Mouse (Mus musculus) bone marrow macrophage, adult 2 months (primary cell): Measurements from ENCODE around the gene Mmp24. TPM values are rescaled to one million over a fixed set of nuclear protein-coding genes. Genes with fewer than 3 reads are reported as not detected.

Experiments used
- H3K27ac ChIP-seq: 2 replicates; pipeline ENCODE4 v1.5.1; 2012; ENCODE audit warnings: low read depth, low read length; ENCODE audit not compliant: insufficient read depth
- H3K4me1 ChIP-seq: 2 replicates; pipeline ENCODE4 v1.6.1; 2012; ENCODE audit warnings: low read length; ENCODE audit not compliant: control insufficient read depth, insufficient read depth
- H3K4me3 ChIP-seq: 2 replicates; pipeline ENCODE4 v1.5.1; 2012; ENCODE audit warnings: mild to moderate bottlenecking, low read length, moderate library complexity; ENCODE audit not compliant: insufficient read depth
- CTCF ChIP-seq: IDR thresholded peaks from 2 replicates; pipeline ENCODE4 v1.5.1; 2012; ENCODE audit warnings: low read depth, mild to moderate bottlenecking, low read length, moderate library complexity
- POLR2A ChIP-seq: IDR thresholded peaks from 2 replicates; pipeline ENCODE4 v1.6.1; 2012; ENCODE audit warnings: mild to moderate bottlenecking, low read depth, low read length, borderline replicate concordance
- polyA plus RNA-seq: library from polyadenylated mRNA; stranded (reverse); fragments of >200 nt; gene quantifications from 2 replicates; pipeline ENCODE4 v1.2.4, GENCODE M21; 2012; ENCODE audit not compliant: missing spikeins, insufficient read depth, insufficient read length

Mmp24 gene
- polyA plus RNA-seq, 1 experiment = not detected

GRCm38 (mm10) chr2:155742931-155743337, 32.2 kb upstream of the Mmp24 start:
- H3K4me3 ChIP-seq = no peak overlapping the region
- no peaks in the 10 kb centered on the region for H3K4me1 ChIP-seq
- no peak for TF ChIP-seq CTCF
- no peak for TF ChIP-seq POLR2A
- no peak overlapping the region for H3K27ac ChIP-seq

DNA sequence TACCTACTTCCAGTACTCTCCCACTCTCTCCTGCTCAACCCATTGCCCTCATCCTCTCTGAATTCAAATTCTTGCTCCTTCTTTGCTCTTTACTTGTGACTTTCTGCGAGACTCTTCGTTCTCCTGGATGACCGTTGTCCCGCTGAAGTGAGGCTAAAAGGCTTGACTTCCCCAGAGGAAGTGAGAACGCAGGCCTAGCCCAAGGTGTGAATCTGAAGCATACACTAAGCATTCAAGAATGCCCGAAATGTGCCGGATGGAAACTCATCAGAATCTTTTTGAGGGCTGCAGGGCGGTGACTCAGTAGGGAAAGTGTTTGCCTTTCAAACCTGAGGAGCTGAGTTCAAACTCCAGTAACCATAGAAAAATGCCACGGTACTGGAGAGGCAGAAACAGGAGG, 31.8 kb upstream of the Mmp24 start:
- Histone ChIP-seq H3K4me1 (no peaks in the 10 kb centered on the region), H3K27ac (no peak overlapping the region), H3K4me3 (no peak overlapping the region)
- TF ChIP-seq CTCF (no peak), POLR2A (no peak)

GRCm38 (mm10) chr2:155745487-155745886, 29.7 kb upstream of the Mmp24 start:
- TF ChIP-seq POLR2A (no peak), CTCF (no peak)
- no peaks in the 10 kb centered on the region for H3K4me1 ChIP-seq
- no peak overlapping the region for H3K27ac ChIP-seq
- H3K4me3 ChIP-seq = no peak overlapping the region

- H3K4me1 ChIP-seq = peaks cover 8% of the 10 kb centered on the region
- H3K27ac ChIP-seq = no peak overlapping the region
- no peak overlapping the region for H3K4me3 ChIP-seq
- TF ChIP-seq CTCF = no peak
- TF ChIP-seq POLR2A = no peak
Observed at GRCm38 (mm10) chr2:155749394-155749793, 25.7 kb upstream of the Mmp24 start.

DNA sequence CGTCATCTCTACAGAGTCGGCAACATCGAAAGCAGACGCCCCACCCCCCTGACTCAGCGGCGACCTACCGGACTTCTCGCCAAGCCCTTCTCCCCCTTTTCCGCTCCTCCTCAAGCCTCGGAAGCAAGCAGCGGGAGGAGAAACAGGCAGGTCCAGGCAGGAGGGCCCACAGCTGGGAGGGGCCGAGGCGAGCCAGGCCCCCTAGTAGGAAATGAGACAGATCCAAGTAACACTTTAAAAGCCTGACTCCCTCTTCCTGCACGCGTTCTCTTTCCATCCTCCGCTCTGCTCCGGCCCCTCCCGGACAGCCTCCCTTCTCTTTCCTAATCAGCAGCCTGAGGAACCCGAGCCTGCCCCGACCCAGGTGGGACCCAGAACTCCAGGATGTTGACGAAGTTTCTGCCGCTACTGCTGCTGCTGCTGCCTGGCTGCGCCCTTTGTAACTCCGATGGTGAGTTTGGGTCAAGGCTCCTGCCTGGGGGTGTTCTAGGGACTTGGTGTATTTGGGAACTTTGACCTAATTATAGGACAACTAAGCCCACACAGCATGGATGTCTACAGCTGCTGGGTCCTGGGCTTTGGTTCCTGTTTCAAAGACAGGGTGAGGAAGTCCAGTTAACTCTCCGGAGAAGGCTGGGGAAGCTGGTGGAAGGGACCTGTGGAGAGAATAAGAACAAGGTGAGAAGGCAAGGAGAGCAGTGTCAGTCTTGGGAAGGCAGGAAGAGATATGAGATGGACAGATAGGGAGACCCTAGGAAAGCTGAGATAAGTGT, 23.9 kb upstream of the Mmp24 start, which contains the start of gene Procr:
Gene Procr (plus strand): TSS at position 104 of the 773 bp plus-strand sequence.
- Histone ChIP-seq H3K27ac (0 out of 2 replicates have a peak within 1 kb of the TSS, but pooled peaks have one; percentile 14), H3K4me3 (peak within 1 kb of the TSS; percentile 56), H3K4me1 (peaks cover 9% of the 10 kb centered on the region)
- TF ChIP-seq POLR2A (no peak), CTCF (no peak)

- Histone ChIP-seq H3K27ac (no peak overlapping the region), H3K4me3 (no peak overlapping the region), H3K4me1 (peaks cover 17% of the 10 kb centered on the region)
- peak; percentile 69 for TF ChIP-seq CTCF
- no peak for TF ChIP-seq POLR2A
Observed at GRCm38 (mm10) chr2:155755746-155756145, 19.4 kb upstream of the Mmp24 start.

GRCm38 (mm10) chr2:155756855-155757566, 18.1 kb upstream of the Mmp24 start:
- TF ChIP-seq POLR2A (no peak), CTCF (peak; percentile 46; the same call in 1 of the 2 replicates)
- Histone ChIP-seq H3K4me3 (no peak overlapping the region), H3K27ac (no peak overlapping the region; the same call in 1 of the 2 replicates), H3K4me1 (peaks cover 15% of the 10 kb centered on the region)

- no peak for TF ChIP-seq POLR2A
- TF ChIP-seq CTCF = no peak
- H3K4me1 ChIP-seq = peaks cover 16% of the 10 kb centered on the region
- no peak overlapping the region for H3K27ac ChIP-seq
- no peak overlapping the region for H3K4me3 ChIP-seq
Observed at GRCm38 (mm10) chr2:155764679-155765418, 10.3 kb upstream of the Mmp24 start.

DNA sequence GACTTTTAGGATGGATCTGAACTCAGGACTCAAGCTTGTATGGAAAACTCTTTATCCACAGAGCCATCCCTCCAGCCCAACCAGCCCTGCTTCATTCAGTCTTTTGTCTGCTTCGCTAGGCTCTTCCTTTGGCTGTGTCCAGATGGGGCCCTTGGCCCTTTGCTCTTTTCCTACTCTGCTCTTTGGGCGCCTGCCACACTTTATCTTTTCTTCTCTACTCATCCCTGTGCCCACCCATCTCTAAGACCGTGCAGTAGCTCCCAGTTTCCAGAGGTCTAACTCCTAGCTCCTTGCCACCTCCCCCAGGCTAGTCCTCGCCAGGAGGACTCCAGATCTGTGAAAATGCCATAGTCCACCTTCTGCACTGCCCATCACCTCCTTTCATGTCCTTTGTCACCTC, 1.5 kb upstream of the Mmp24 start:
- Histone ChIP-seq H3K27ac (no peak overlapping the region), H3K4me3 (no peak overlapping the region), H3K4me1 (no peaks in the 10 kb centered on the region)
- TF ChIP-seq CTCF = no peak
- TF ChIP-seq POLR2A = no peak
